Mouse (Mus musculus): ENCODE measurements around the gene Apoc2. TPM values are rescaled to one million over a fixed set of nuclear protein-coding genes. Genes with fewer than 3 reads are reported as not detected.

Apoc2 gene
- polyA plus RNA-seq, 1 experiment from 2014 or later, result not detected

GRCm38 (mm10) chr7:19675824-19676223 lies 1.9 kb downstream of the Apoc2 start:
- no peak overlapping the region for H3K4me3 ChIP-seq (ENCODE audit: low read depth, low read length)
- WGBS, result 83% methylated on average over 10 of the region's 10 CpGs
- no peaks in the 10 kb centered on the region for H3K36me3 ChIP-seq (ENCODE audit: control insufficient read depth, insufficient read depth, low read length)
- H3K9me3 ChIP-seq (replicated peaks; ENCODE audit: control insufficient read depth, low read length, poor library complexity, severe bottlenecking), result no peaks in the 10 kb centered on the region
- no peak overlapping the region for H3K4me2 ChIP-seq (ENCODE audit: low read length)
- no peaks in the 10 kb centered on the region for H3K27me3 ChIP-seq (ENCODE audit: control insufficient read depth, insufficient read depth, low read depth, low read length)
- H3K9ac ChIP-seq (ENCODE audit: low read depth, low read length), result no peak overlapping the region
- no peak overlapping the region for H3K27ac ChIP-seq (ENCODE audit: low read length)
- no peak for ATAC-seq
- no peaks in the 10 kb centered on the region for H3K4me1 ChIP-seq (ENCODE audit: control insufficient read depth, insufficient read depth, low read length)

GRCm38 (mm10) chr7:19673083-19673699 lies 4.5 kb downstream of the Apoc2 start:
- Histone ChIP-seq H3K27me3 (ENCODE audit: control insufficient read depth, insufficient read depth, low read depth, low read length) (no peaks in the 10 kb centered on the region), H3K4me3 (ENCODE audit: low read depth, low read length) (no peak overlapping the region), H3K4me1 (ENCODE audit: control insufficient read depth, insufficient read depth, low read length) (peaks cover 3% of the 10 kb centered on the region; the same call in 1 of the 2 replicates), H3K9me3 (replicated peaks; ENCODE audit: control insufficient read depth, low read length, poor library complexity, severe bottlenecking) (no peaks in the 10 kb centered on the region), H3K4me2 (ENCODE audit: low read length) (no peak overlapping the region), H3K9ac (ENCODE audit: low read depth, low read length) (no peak overlapping the region), H3K27ac (ENCODE audit: low read length) (no peak overlapping the region), H3K36me3 (ENCODE audit: control insufficient read depth, insufficient read depth, low read length) (no peaks in the 10 kb centered on the region)
- WGBS, result 68% methylated on average over 14 of the region's 14 CpGs
- no peak for ATAC-seq

- Histone ChIP-seq H3K27ac (ENCODE audit: low read length) (no peak overlapping the region), H3K9ac (ENCODE audit: low read depth, low read length) (no peak overlapping the region), H3K4me2 (ENCODE audit: low read length) (no peak overlapping the region), H3K36me3 (ENCODE audit: control insufficient read depth, insufficient read depth, low read length) (no peaks in the 10 kb centered on the region), H3K4me1 (ENCODE audit: control insufficient read depth, insufficient read depth, low read length) (peaks cover 3% of the 10 kb centered on the region; the same call in 1 of the 2 replicates), H3K27me3 (ENCODE audit: control insufficient read depth, insufficient read depth, low read depth, low read length) (no peaks in the 10 kb centered on the region), H3K9me3 (replicated peaks; ENCODE audit: control insufficient read depth, low read length, poor library complexity, severe bottlenecking) (no peaks in the 10 kb centered on the region), H3K4me3 (ENCODE audit: low read depth, low read length) (no peak overlapping the region)
- 76% methylated on average over 10 of the region's 10 CpGs for WGBS
- ATAC-seq, result no peak
Measured at GRCm38 (mm10) chr7:19671511-19671910, 6.2 kb downstream of the Apoc2 start.

GRCm38 (mm10) chr7:19668947-19669721 lies 8.6 kb downstream of the Apoc2 start:
- H3K4me3 ChIP-seq (ENCODE audit: low read depth, low read length), result no peak overlapping the region

GRCm38 (mm10) chr7:19667434-19667833 lies 10.3 kb downstream of the Apoc2 start:
- 64% methylated on average over 2 of the region's 2 CpGs for whole genome bisulfite sequencing
- ATAC-seq, result no peak
- Histone ChIP-seq H3K4me3 (ENCODE audit: low read depth, low read length) (no peak overlapping the region), H3K36me3 (ENCODE audit: control insufficient read depth, insufficient read depth, low read length) (no peaks in the 10 kb centered on the region), H3K4me2 (ENCODE audit: low read length) (no peak overlapping the region), H3K4me1 (ENCODE audit: control insufficient read depth, insufficient read depth, low read length) (peaks cover 25% of the 10 kb centered on the region), H3K27me3 (ENCODE audit: control insufficient read depth, insufficient read depth, low read depth, low read length) (no peaks in the 10 kb centered on the region), H3K27ac (ENCODE audit: low read length) (no peak overlapping the region), H3K9me3 (replicated peaks; ENCODE audit: control insufficient read depth, low read length, poor library complexity, severe bottlenecking) (no peaks in the 10 kb centered on the region), H3K9ac (ENCODE audit: low read depth, low read length) (no peak overlapping the region)

More at GRCm38 (mm10) chr7:19668947-19669721, 8.6 kb downstream of the Apoc2 start:
- ATAC-seq, result peak; percentile 69
- H3K9ac ChIP-seq (ENCODE audit: low read depth, low read length), result no peak overlapping the region
- whole genome bisulfite sequencing, result 11% methylated on average over 10 of the region's 10 CpGs
- H3K4me1 ChIP-seq (ENCODE audit: control insufficient read depth, insufficient read depth, low read length), result peaks cover 9% of the 10 kb centered on the region
- H3K36me3 ChIP-seq (ENCODE audit: control insufficient read depth, insufficient read depth, low read length), result no peaks in the 10 kb centered on the region
- H3K27me3 ChIP-seq (ENCODE audit: control insufficient read depth, insufficient read depth, low read depth, low read length), result no peaks in the 10 kb centered on the region
- H3K4me2 ChIP-seq (ENCODE audit: low read length), result 0 out of 2 replicates have a peak overlapping the region, but pooled peaks have one; percentile 4
- H3K27ac ChIP-seq (ENCODE audit: low read length), result peak overlapping the region; percentile 74
- no peaks in the 10 kb centered on the region for H3K9me3 ChIP-seq (replicated peaks; ENCODE audit: control insufficient read depth, low read length, poor library complexity, severe bottlenecking)

- WGBS, result 66% methylated on average over 3 of the region's 3 CpGs
- no peak overlapping the region for H3K27ac ChIP-seq (ENCODE audit: low read length)
- H3K9me3 ChIP-seq (replicated peaks; ENCODE audit: control insufficient read depth, low read length, poor library complexity, severe bottlenecking), result no peaks in the 10 kb centered on the region
- no peak for ATAC-seq
- no peaks in the 10 kb centered on the region for H3K27me3 ChIP-seq (ENCODE audit: control insufficient read depth, insufficient read depth, low read depth, low read length)
- H3K4me1 ChIP-seq (ENCODE audit: control insufficient read depth, insufficient read depth, low read length), result peaks cover 31% of the 10 kb centered on the region
- H3K9ac ChIP-seq (ENCODE audit: low read depth, low read length), result no peak overlapping the region
- no peak overlapping the region for H3K4me3 ChIP-seq (ENCODE audit: low read depth, low read length)
- no peak overlapping the region for H3K4me2 ChIP-seq (ENCODE audit: low read length)
- no peaks in the 10 kb centered on the region for H3K36me3 ChIP-seq (ENCODE audit: control insufficient read depth, insufficient read depth, low read length)
Measured at GRCm38 (mm10) chr7:19666750-19667149, 11.0 kb downstream of the Apoc2 start.

- peak within 1 kb of the TSS; percentile 99 for H3K4me3 ChIP-seq (ENCODE audit: low read depth, low read length)
- no peaks in the 10 kb centered on the region for H3K36me3 ChIP-seq (ENCODE audit: control insufficient read depth, insufficient read depth, low read length)
- under 1% methylated on average over 61 of the region's 63 CpGs for WGBS
- H3K9ac ChIP-seq (ENCODE audit: low read depth, low read length), result peak within 1 kb of the TSS; percentile 98
- peaks cover 32% of the 10 kb centered on the region for H3K4me1 ChIP-seq (ENCODE audit: control insufficient read depth, insufficient read depth, low read length)
- ATAC-seq, result peak; percentile 85
- no peaks in the 10 kb centered on the region for H3K9me3 ChIP-seq (replicated peaks; ENCODE audit: control insufficient read depth, low read length, poor library complexity, severe bottlenecking)
- H3K27ac ChIP-seq (ENCODE audit: low read length), result peak within 1 kb of the TSS; percentile 92
- no peaks in the 10 kb centered on the region for H3K27me3 ChIP-seq (ENCODE audit: control insufficient read depth, insufficient read depth, low read depth, low read length)
- peak within 1 kb of the TSS; percentile 92 for H3K4me2 ChIP-seq (ENCODE audit: low read length)
Measured at GRCm38 (mm10) chr7:19664955-19665841, 12.5 kb downstream of the Apoc2 start, which contains the start of gene Clptm1. Clptm1 (minus strand) TSS chr7:19665033.

GRCm38 (mm10) chr7:19664455-19664954 lies 13.2 kb downstream of the Apoc2 start:
- no peaks in the 10 kb centered on the region for H3K9me3 ChIP-seq (replicated peaks; ENCODE audit: control insufficient read depth, low read length, poor library complexity, severe bottlenecking)
- H3K36me3 ChIP-seq (ENCODE audit: control insufficient read depth, insufficient read depth, low read length), result no peaks in the 10 kb centered on the region
- 0% methylated on average over 37 of the region's 37 CpGs for WGBS
- H3K4me3 ChIP-seq (ENCODE audit: low read depth, low read length), result peak overlapping the region; percentile 99
- H3K4me1 ChIP-seq (ENCODE audit: control insufficient read depth, insufficient read depth, low read length), result peaks cover 32% of the 10 kb centered on the region
- no peaks in the 10 kb centered on the region for H3K27me3 ChIP-seq (ENCODE audit: control insufficient read depth, insufficient read depth, low read depth, low read length)
- peak overlapping the region; percentile 73 for H3K27ac ChIP-seq (ENCODE audit: low read length)
- peak overlapping the region; percentile 98 for H3K9ac ChIP-seq (ENCODE audit: low read depth, low read length)
- peak; percentile 58 for ATAC-seq
- peak overlapping the region; percentile 92 for H3K4me2 ChIP-seq (ENCODE audit: low read length)

Measured in midbrain, embryonic 16.5 days (tissue).